Mouse (Mus musculus) activated CD4-positive, CD25-positive, alpha-beta regulatory T cell (primary cell): ENCODE measurements around the gene H2-DMb2. TPM values are rescaled to one million over a fixed set of nuclear protein-coding genes. Genes with fewer than 3 reads are reported as not detected.

Experiments used
- polyA plus RNA-seq, 2 experiments: library from polyadenylated mRNA; unstranded; fragments of 100-300 nt; shearing (Covaris generic); gene quantifications; one replicate each; pipeline ENCODE4 v1.2.1; 2017

H2-DMb2 gene
- 10 to 100 TPM in 1 of 2 experiments, 1 to 10 TPM in 1; 6.4 to 25.9 TPM for polyA plus RNA-seq

GRCm38 (mm10) chr17:34143033-34143432, at the start of gene H2-DMb2:
H2-DMb2 (plus strand) TSS chr17:34143307.

DNA sequence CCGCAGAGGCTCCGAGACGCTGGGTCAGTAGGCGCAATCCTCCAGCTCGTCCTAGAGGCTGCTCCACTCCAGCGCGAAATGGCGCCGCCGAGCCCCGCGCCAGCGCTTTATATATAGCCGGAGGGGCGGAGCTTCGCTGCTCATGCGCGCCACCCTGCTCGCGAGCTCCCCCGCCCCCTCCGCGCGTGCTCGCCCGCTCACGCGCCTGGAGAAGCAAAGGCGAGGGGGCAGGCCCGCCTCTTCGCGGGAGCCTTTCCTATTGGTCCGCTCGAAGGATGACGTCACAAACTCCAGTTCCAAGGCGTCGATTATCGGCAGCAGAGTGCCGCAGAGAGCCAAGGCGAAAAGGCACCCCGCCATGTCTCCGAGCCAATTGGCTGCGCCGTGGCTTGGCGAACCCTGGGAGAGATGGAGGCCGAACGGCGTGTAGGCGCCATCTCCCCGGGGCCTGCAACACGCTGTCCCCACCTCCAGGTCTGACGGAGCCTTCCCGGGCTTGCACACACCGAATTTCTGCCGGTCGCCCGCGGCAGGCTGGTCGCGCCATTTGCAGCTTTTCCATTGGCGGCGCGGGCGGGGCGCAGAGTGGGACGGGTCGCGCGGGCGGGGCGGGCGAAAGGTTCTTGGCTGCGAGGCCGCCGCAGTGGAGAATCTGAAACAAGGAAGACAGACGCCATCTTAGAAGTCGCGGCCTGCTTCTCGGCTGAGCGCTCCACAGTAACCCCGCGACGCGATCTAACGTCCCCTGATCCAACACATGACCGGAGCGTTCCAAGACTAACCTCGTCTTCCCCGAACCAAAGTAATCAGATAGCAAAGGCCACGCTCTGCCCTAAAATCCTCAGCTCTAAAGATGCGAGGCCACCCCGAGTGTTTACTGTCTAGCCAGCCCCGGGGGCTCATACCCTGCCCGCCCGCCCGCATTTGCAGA, 23.6 kb upstream of the H2-DMb2 start, which contains the start of gene H2-DMa:
Gene H2-DMa (plus strand): TSS at position 293 of the 931 bp plus-strand sequence.

GRCm38 (mm10) chr17:34122188-34122984, 20.7 kb upstream of the H2-DMb2 start, which contains the start of gene Brd2:
Brd2 (minus strand) TSS chr17:34122634.

GRCm38 (mm10) chr17:34152923-34153322, 9.8 kb downstream of the H2-DMb2 start, which contains the start of gene H2-DMb1:
H2-DMb1 (plus strand) TSS chr17:34153072.

DNA sequence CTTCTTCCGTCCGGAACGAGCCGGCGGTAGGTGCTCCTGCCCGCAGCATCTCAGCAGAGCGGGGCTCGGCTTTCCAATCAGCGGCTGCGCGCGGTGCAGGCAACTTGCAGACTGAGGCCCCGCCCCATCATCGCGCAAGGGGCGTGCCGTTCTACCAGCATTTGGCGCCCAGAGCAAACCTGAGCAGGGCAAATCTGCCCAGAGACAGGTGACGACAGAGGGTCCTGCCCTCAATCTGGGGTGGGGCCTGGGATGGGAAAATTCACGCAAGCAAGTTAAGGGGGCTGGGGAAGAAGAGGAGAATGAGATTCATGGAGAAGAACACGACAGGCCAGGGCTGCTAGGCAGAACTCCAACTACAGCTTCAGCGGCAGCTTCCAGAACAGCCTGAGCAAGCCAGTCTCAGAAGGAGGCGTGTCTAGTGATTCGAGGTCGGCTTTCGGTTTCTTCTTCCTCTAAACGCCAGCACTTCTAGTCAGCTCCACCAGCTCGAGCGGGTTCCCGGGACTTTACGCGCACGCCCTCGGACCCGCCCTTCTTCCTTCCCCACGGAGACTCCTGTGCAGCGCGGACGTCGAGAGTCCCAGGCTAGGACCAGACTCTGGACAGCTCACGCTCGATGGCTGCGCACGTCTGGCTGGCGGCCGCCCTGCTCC, 44.3 kb downstream of the H2-DMb2 start, which contains the start of the genes Tap1 and Psmb9:
Gene Tap1 (plus strand): TSS at position 293 of the 656 bp plus-strand sequence.
Gene Psmb9 (minus strand): TSS at position 504 of the 656 bp plus-strand sequence.

GRCm38 (mm10) chr17:34196941-34197894, 54.1 kb downstream of the H2-DMb2 start, which contains the start of gene Psmb8:
Psmb8 (plus strand) TSS chr17:34197721.

Other genes starting within 250 kb of the H2-DMb2 start
- gene Platr17, start 238.2 kb upstream of the H2-DMb2 start, polyA plus RNA-seq = 1 to 10 TPM; 3.2 to 8.3 TPM
- gene Daxx, start 233.9 kb upstream of the H2-DMb2 start, polyA plus RNA-seq = 100 to 1,000 TPM; 126 to 129 TPM
- gene Tapbp, start 227.4 kb upstream of the H2-DMb2 start, polyA plus RNA-seq = 100 to 1,000 TPM; 650 to 721 TPM
- gene Zbtb22, start 227.4 kb upstream of the H2-DMb2 start, polyA plus RNA-seq = 10 to 100 TPM; 18.2 to 18.6 TPM
- gene Rgl2, start 213.8 kb upstream of the H2-DMb2 start, polyA plus RNA-seq = 100 to 1,000 TPM; 109 to 112 TPM
- 100 to 1,000 TPM; 145 to 156 TPM for gene Pfdn6, start 203.0 kb upstream of the H2-DMb2 start, polyA plus RNA-seq
- gene Wdr46, start 202.6 kb upstream of the H2-DMb2 start, polyA plus RNA-seq = 10 to 100 TPM; 46.5 to 72.2 TPM
- gene B3galt4, start 191.8 kb upstream of the H2-DMb2 start, polyA plus RNA-seq = 10 to 100 TPM; 37.5 to 47.5 TPM
- gene Vps52, start 187.5 kb upstream of the H2-DMb2 start, polyA plus RNA-seq = 10 to 100 TPM; 61.1 to 66.8 TPM
- 1,000 to 10,000 TPM; 1,636 to 3,186 TPM for gene Rps18, start 187.3 kb upstream of the H2-DMb2 start, polyA plus RNA-seq
- over 10,000 TPM; 11,900 to 12,872 TPM for gene H2-K1, start 143.0 kb upstream of the H2-DMb2 start, polyA plus RNA-seq
- gene Ring1, start 118.6 kb upstream of the H2-DMb2 start, polyA plus RNA-seq = 10 to 100 TPM; 27.7 to 36.2 TPM
- 100 to 1,000 TPM; 183 to 346 TPM for gene H2-Ke6, start 115.2 kb upstream of the H2-DMb2 start, polyA plus RNA-seq
- 10 to 100 TPM; 80.0 to 90.9 TPM for gene Slc39a7, start 111.6 kb upstream of the H2-DMb2 start, polyA plus RNA-seq
- 10 to 100 TPM; 43.3 to 60.3 TPM for gene Rxrb, start 111.5 kb upstream of the H2-DMb2 start, polyA plus RNA-seq
- gene Col11a2, start 103.9 kb upstream of the H2-DMb2 start, polyA plus RNA-seq = 1 to 10 TPM in 1 of 2 experiments, under 1 TPM in 1; 0.86 to 1.7 TPM
- gene H2-Oa, start 51.0 kb upstream of the H2-DMb2 start, polyA plus RNA-seq = 10 to 100 TPM; 19.9 to 60.5 TPM
- 100 to 1,000 TPM; 113 to 424 TPM for gene H2-DMa, start 23.8 kb upstream of the H2-DMb2 start, polyA plus RNA-seq
- 100 to 1,000 TPM; 158 to 192 TPM for gene Brd2, start 20.7 kb upstream of the H2-DMb2 start, polyA plus RNA-seq
- gene H2-DMb1, start 9.8 kb downstream of the H2-DMb2 start, polyA plus RNA-seq = 10 to 100 TPM in 1 of 2 experiments, 1 to 10 TPM in 1; 3.4 to 17.2 TPM
- 100 to 1,000 TPM; 385 to 581 TPM for gene Tap1, start 44.2 kb downstream of the H2-DMb2 start, polyA plus RNA-seq
- 100 to 1,000 TPM; 596 to 730 TPM for gene Psmb9, start 44.5 kb downstream of the H2-DMb2 start, polyA plus RNA-seq
- gene Psmb8, start 54.4 kb downstream of the H2-DMb2 start, polyA plus RNA-seq = 1,000 to 10,000 TPM; 1,449 to 1,599 TPM
- 100 to 1,000 TPM; 207 to 347 TPM for gene Tap2, start 60.2 kb downstream of the H2-DMb2 start, polyA plus RNA-seq
- gene H2-Ob, start 95.6 kb downstream of the H2-DMb2 start, polyA plus RNA-seq = 10 to 100 TPM; 22.8 to 55.0 TPM
- gene H2-Ab1, start 114.4 kb downstream of the H2-DMb2 start, polyA plus RNA-seq = 10 to 100 TPM; 40.5 to 91.7 TPM
- gene H2-Aa, start 144.5 kb downstream of the H2-DMb2 start, polyA plus RNA-seq = 10 to 100 TPM; 26.9 to 81.9 TPM
- 10 to 100 TPM; 30.6 to 66.6 TPM for gene H2-Eb1, start 162.6 kb downstream of the H2-DMb2 start, polyA plus RNA-seq
- not detected for gene H2-Eb2, start 182.4 kb downstream of the H2-DMb2 start, polyA plus RNA-seq
- under 1 TPM in 1 of 2 experiments, not detected in 1; 0.32 TPM for gene Btnl2, start 211.5 kb downstream of the H2-DMb2 start, polyA plus RNA-seq
- not detected for gene Btnl1, start 233.8 kb downstream of the H2-DMb2 start, polyA plus RNA-seq